Mouse (Mus musculus) forebrain, embryonic 14.5 days (tissue): ENCODE measurements around the gene Ftl1. TPM values are rescaled to one million over a fixed set of nuclear protein-coding genes. Genes with fewer than 3 reads are reported as not detected.
"Not testable (repeated sequence)": the region's sequence is repeated elsewhere in the genome, so short reads cannot be mapped to it uniquely, and the experiment has no call there.

Experiments
- ATAC-seq: fragments of 200-750 bp; cut with Nextera tagmentation; 2 replicates; pipeline ENCODE4 v1.8.0; 2017; ENCODE audit warnings: mild to moderate bottlenecking, moderate library complexity
- DNase-seq: peaks from one replicate; pipeline ENCODE4 v3.0.0-alpha.2; 2015; ENCODE audit warnings: low spot score
- H3K27ac ChIP-seq: fragments of 300-500 bp; sonication (generic); 2 replicates; pipeline ENCODE4 v1.5.1; 2014; ENCODE audit warnings: low read depth, mild to moderate bottlenecking, control low read depth, low read length, moderate library complexity
- H3K27me3 ChIP-seq: fragments of 300-500 bp; sonication (generic); replicated peaks from 2 replicates; pipeline ENCODE4 v1.6.1; 2014; ENCODE audit warnings: low read length, control low read depth, mixed read lengths; ENCODE audit not compliant: control insufficient read depth, insufficient read depth
- H3K36me3 ChIP-seq: fragments of 300-500 bp; sonication (generic); 2 replicates; pipeline ENCODE4 v1.6.1; 2014; ENCODE audit warnings: low read length, control low read depth; ENCODE audit not compliant: control insufficient read depth, insufficient read depth
- H3K4me1 ChIP-seq: fragments of 300-500 bp; sonication (generic); 2 replicates; pipeline ENCODE4 v1.6.1; 2014; ENCODE audit warnings: antibody characterized with exemption, low read length, control low read depth; ENCODE audit not compliant: control insufficient read depth, insufficient read depth
- H3K4me2 ChIP-seq: fragments of 300-500 bp; sonication (generic); 2 replicates; pipeline ENCODE4 v1.6.1; 2014; ENCODE audit warnings: mild to moderate bottlenecking, control low read depth, low read length
- H3K4me3 ChIP-seq: fragments of 300-500 bp; sonication (generic); 2 replicates; pipeline ENCODE4 v1.5.1; 2014; ENCODE audit warnings: low read depth, low read length, control low read depth
- H3K9ac ChIP-seq: fragments of 300-500 bp; sonication (generic); 2 replicates; pipeline ENCODE4 v1.6.1; 2014; ENCODE audit warnings: mild to moderate bottlenecking, low read length, control low read depth, moderate library complexity
- H3K9me3 ChIP-seq: fragments of 300-500 bp; sonication (generic); replicated peaks from 2 replicates; pipeline ENCODE4 v1.6.1; 2016; ENCODE audit warnings: low read length, control low read depth, mixed read lengths; ENCODE audit not compliant: control insufficient read depth
- WGBS: fragments of 180-500 bp; shearing (Covaris S2); extraction: QIAGEN DNeasy Blood & Tissue Kit; methylation state at CpG from one replicate; pipeline ENCODE4 v1.1.7; 2014; 5-methylcytosine and 5-hydroxymethylcytosine counted together
- polyA plus RNA-seq: library from polyadenylated mRNA; unstranded; fragments of >200 nt; fragmentation: Nextera tagmentation; extraction: Ambion mirVana; gene quantifications from 2 replicates; pipeline ENCODE4 v1.2.1, GENCODE M21; 2014

Ftl1 gene
- polyA plus RNA-seq: 6,238 and 6,800 TPM in 2 replicates

DNA sequence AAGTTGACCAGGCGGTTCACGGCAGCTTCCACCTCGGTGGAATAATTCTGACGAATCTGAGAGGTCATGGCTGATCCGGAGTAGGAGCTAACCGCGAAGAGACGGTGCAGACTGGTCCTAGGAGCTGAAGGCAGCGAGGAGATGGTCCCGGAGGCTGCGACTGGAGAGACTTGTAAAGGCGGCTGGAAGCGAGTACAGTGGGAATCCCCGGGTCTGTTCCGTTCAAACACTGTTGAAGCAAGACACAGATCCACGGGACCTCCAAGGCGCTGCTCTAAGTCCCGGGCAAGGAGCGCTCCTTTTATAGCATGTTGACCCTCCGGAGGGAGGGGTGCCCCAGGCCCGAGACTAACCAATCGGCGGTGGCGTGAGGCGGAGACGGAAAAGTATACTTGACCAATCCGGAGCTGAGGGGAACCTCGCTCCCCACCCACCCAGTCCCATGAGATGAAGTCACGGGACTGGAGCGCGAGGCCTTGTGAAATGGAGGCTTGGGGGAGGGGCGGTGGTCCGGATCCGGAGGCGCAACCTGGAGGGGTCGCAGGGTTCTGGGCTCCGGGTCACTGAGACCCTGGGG lies at the start of gene Ftl1:
Ftl1 (minus strand) TSS at position 321 of the 577 bp plus-strand sequence.
- H3K27ac ChIP-seq: peak within 1 kb of the TSS; percentile 98
- peaks cover 70% of the 10 kb centered on the region for H3K36me3 ChIP-seq
- peaks cover 24% of the 10 kb centered on the region for H3K4me1 ChIP-seq
- H3K27me3 ChIP-seq, H3K9me3 ChIP-seq: not testable (repeated sequence)
- peak; percentile 97 for ATAC-seq
- H3K4me3 ChIP-seq: peak within 1 kb of the TSS; percentile 80
- peak; percentile 100 for DNase-seq
- H3K4me2 ChIP-seq: peak within 1 kb of the TSS; percentile 83
- WGBS: under 1% methylated on average over 30 of the region's 37 CpGs
- H3K9ac ChIP-seq: peak within 1 kb of the TSS; percentile 94

DNA sequence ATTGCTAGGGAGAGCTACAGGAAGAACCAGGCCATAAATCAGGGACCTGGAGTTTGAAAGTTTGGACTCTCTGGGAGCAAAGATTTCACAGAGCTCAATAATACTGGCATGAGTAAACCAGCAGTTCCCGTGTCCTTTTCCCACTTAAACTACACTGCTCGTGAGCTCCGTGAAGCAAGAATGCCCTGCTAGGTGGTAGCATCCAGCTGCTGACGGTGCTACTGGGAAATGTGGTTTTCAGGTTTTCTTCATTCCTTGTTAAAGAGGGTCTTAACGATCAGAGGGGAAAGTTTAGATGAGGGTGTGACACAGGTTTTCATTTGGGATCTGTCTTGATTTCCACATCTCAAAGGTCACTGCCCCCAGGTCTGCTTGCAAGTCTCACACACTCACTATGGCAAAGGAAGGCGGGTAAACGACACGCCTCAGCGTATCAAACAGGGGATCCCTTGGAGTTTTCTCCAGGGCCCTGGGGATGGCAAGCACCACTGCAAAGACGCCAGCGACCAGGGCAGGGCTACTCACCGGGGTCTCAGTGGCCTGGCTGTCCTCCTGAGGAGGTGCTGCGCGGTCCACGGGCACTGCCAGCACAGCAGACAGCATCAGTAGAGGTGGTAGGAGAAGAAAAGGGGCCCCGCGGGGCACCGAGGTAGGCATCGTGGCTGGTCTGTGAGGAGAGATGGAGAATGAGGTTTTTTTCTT lies 49.6 kb upstream of the Ftl1 start:
- H3K4me3 ChIP-seq: peak overlapping the region; percentile 57
- no peak for DNase-seq
- peak; percentile 21; the same call in 1 of the 2 replicates for ATAC-seq
- no peaks in the 10 kb centered on the region for H3K27me3 ChIP-seq
- peak overlapping the region; percentile 81 for H3K4me2 ChIP-seq
- peak overlapping the region; percentile 79 for H3K9ac ChIP-seq
- peaks cover 7% of the 10 kb centered on the region; the same call in 1 of the 2 replicates for H3K36me3 ChIP-seq
- H3K9me3 ChIP-seq: no peaks in the 10 kb centered on the region
- no peak overlapping the region for H3K27ac ChIP-seq
- H3K4me1 ChIP-seq: peaks cover 9% of the 10 kb centered on the region
- 39% methylated on average over 19 of the region's 19 CpGs for whole genome bisulfite sequencing

DNA sequence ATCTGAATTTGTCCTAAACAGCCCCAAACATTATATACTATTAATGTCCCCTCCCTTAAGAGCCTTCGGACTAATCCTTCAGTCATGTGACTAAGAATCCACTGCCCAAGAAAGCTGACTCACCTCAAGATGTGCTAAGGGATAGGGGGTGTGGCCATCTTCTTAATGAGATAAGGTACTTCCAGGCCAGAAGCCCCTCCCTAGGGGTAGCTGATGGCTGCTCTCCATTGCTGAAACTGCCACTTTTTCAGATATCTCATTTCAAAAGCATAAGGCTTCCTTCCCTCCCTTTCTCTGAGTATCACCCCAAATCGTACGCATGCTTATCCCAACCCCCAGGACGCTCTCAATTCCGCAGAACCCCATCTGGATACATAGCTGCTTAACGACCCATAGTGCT lies 48.9 kb upstream of the Ftl1 start:
- Histone ChIP-seq H3K9ac (no peak overlapping the region), H3K4me2 (no peak overlapping the region), H3K27ac (no peak overlapping the region), H3K9me3 (no peaks in the 10 kb centered on the region), H3K36me3 (peaks cover 7% of the 10 kb centered on the region; the same call in 1 of the 2 replicates), H3K4me3 (no peak overlapping the region), H3K4me1 (peaks cover 9% of the 10 kb centered on the region), H3K27me3 (no peaks in the 10 kb centered on the region)
- ATAC-seq (no peak), DNase-seq (no peak)
- WGBS: 85% methylated on average over 6 of the region's 6 CpGs

- H3K4me3 ChIP-seq: no peak overlapping the region
- ATAC-seq: no peak
- H3K9me3 ChIP-seq: no peaks in the 10 kb centered on the region
- peaks cover 8% of the 10 kb centered on the region; the same call in 1 of the 2 replicates for H3K36me3 ChIP-seq
- H3K4me2 ChIP-seq: no peak overlapping the region
- DNase-seq: no peak
- no peak overlapping the region for H3K9ac ChIP-seq
- H3K27me3 ChIP-seq: no peaks in the 10 kb centered on the region
- peaks cover 9% of the 10 kb centered on the region for H3K4me1 ChIP-seq
- 90% methylated on average over 6 of the region's 6 CpGs for WGBS
- no peak overlapping the region for H3K27ac ChIP-seq
Observed at GRCm38 (mm10) chr7:45507583-45507982, 47.9 kb upstream of the Ftl1 start.

DNA sequence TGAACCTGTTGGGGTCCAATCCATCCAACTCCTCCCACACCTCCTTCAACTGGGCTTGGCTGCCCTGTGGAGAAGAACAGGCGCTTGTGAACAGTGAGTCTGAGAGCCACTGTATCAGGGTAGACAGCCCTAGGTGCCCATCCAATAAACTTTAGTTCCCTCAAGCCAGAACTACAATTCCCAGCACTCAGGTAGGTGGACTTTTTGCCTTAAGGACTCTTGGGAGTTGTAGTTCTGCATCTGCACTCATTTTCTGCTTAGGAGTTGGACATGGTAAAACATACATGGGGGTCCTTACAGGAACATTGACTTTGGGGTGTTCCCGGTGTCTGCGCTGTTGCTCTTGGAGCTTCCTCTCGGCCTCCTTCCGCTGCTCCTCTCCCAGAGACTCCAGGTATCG lies 38.7 kb upstream of the Ftl1 start:
- peaks cover 82% of the 10 kb centered on the region for H3K36me3 ChIP-seq
- 96% methylated on average over 6 of the region's 6 CpGs for WGBS

DNA sequence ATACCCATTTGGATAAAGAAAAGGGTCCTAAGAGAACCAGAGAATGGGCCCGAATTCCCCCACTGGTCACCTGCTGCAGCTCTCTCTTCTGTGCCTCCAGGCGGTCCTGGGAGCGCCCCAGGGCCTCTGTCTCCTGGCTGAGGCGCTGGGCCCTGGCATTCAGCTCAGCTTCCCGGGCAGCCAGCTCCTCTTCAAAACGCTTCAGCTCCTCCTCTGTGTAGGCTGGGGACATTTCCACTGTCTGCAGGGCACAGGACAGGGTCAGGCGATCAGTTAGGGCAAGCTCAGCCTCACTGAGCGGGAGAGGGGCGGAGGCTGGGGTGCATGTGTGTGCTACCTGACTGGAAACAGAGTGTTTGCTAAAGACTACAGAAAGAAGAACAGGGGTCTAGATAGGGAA lies 34.9 kb upstream of the Ftl1 start:
- DNase-seq (no peak), ATAC-seq (no peak)
- Histone ChIP-seq H3K9ac (no peak overlapping the region), H3K27me3 (no peaks in the 10 kb centered on the region), H3K9me3 (no peaks in the 10 kb centered on the region), H3K4me3 (no peak overlapping the region), H3K27ac (no peak overlapping the region), H3K4me1 (no peaks in the 10 kb centered on the region), H3K36me3 (peaks cover 75% of the 10 kb centered on the region), H3K4me2 (no peak overlapping the region)
- 81% methylated on average over 9 of the region's 9 CpGs for WGBS

More for the DNA sequence above, 38.7 kb upstream of the Ftl1 start:
- H3K9ac ChIP-seq: no peak overlapping the region
- H3K4me1 ChIP-seq: no peaks in the 10 kb centered on the region
- DNase-seq (no peak), ATAC-seq (no peak)
- no peak overlapping the region for H3K4me2 ChIP-seq
- H3K27ac ChIP-seq: no peak overlapping the region
- no peaks in the 10 kb centered on the region for H3K27me3 ChIP-seq
- no peaks in the 10 kb centered on the region for H3K9me3 ChIP-seq
- H3K4me3 ChIP-seq: no peak overlapping the region

DNA sequence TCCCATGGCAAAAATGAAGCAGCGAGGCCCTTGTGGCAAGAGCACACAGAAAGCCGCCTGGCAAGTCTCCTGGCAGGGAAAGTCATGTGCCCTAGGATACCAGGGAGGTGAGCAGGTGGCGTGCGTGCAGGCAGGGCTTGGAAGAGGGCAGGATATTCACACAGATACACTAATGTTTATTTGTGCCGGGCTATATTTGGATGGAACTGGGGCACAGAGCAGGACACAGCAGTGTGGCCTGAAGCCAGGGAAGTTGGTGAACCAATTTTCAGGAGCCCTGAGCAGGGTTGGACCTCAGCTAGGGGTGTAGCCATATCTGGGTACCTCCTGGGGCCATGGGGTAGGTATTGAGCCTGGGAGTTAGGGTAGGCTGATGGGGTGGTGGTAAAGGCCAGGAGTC lies 33.3 kb upstream of the Ftl1 start:
- Histone ChIP-seq H3K27me3 (no peaks in the 10 kb centered on the region), H3K9ac (no peak overlapping the region), H3K36me3 (peaks cover 60% of the 10 kb centered on the region), H3K9me3 (no peaks in the 10 kb centered on the region), H3K4me2 (no peak overlapping the region), H3K4me3 (no peak overlapping the region), H3K4me1 (no peaks in the 10 kb centered on the region; the same call in 1 of the 2 replicates), H3K27ac (no peak overlapping the region)
- 96% methylated on average over 5 of the region's 5 CpGs for whole genome bisulfite sequencing
- ATAC-seq: no peak
- DNase-seq: no peak

DNA sequence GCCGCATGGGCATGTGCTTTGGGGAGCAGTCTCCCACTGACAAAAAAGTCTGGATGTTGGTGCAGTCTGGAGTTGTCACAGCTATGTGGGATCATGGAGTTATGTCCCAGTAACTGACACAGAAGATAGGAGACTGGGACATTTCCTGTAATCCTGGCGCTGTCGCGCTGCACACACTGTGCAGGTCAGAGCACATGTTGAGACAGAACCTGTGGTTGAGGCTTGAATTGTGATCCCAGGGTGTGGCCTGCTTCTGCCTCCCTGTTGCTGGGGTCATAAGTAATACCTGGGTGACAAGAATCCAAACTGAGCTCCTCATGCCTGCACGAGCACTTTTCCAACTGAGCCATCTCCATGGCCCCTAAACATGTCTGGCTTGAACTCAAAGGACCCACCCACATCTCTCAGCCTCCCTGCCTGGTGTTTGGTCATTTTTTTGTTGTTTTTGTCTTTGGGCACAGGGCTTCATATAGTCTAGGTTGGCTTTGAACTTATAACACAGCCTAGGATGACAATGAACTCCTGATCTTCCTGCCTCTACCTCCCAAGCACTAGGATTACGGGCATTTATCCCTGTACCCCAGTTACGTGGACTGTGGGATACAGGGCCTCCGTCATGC lies 32.7 kb upstream of the Ftl1 start:
- H3K36me3 ChIP-seq: peaks cover 54% of the 10 kb centered on the region
- ATAC-seq (no peak), DNase-seq (no peak)
- H3K4me1 ChIP-seq: no peaks in the 10 kb centered on the region; the same call in 1 of the 2 replicates
- H3K9me3 ChIP-seq: no peaks in the 10 kb centered on the region
- H3K9ac ChIP-seq: no peak overlapping the region
- 96% methylated on average over 8 of the region's 8 CpGs for WGBS
- no peak overlapping the region for H3K27ac ChIP-seq
- no peak overlapping the region for H3K4me3 ChIP-seq
- H3K4me2 ChIP-seq: no peak overlapping the region
- H3K27me3 ChIP-seq: no peaks in the 10 kb centered on the region

DNA sequence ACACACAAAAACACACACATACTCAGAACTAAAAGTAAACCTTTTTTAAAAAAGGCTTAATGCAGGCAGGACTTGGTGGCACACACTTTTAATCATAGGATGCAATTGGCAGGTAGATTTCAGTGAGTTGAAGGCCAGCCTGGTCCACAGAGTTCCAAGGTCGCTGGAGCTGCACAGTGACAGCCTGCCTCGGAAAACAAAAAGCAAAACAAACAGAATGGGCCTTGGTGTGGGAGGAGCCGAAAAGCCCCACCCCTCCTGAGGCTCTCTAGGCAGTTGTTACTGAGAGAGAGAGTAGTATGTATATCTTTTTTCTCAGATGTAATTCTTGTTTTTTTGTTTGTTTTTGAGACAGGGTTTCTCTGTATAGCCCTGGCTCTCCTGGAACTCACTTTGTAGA lies 31.6 kb upstream of the Ftl1 start:
- WGBS: 23% methylated on average over 3 of the region's 3 CpGs
- no peaks in the 10 kb centered on the region for H3K27me3 ChIP-seq
- ATAC-seq (no peak), DNase-seq (no peak)
- no peak overlapping the region for H3K27ac ChIP-seq
- H3K4me1 ChIP-seq: no peaks in the 10 kb centered on the region; the same call in 1 of the 2 replicates
- H3K9ac ChIP-seq: no peak overlapping the region
- H3K9me3 ChIP-seq: no peaks in the 10 kb centered on the region
- peaks cover 43% of the 10 kb centered on the region for H3K36me3 ChIP-seq
- no peak overlapping the region for H3K4me2 ChIP-seq
- no peak overlapping the region for H3K4me3 ChIP-seq
